9 mouse cellular contexts compared by ENCODE assay signal in the genomic region with DNA sequence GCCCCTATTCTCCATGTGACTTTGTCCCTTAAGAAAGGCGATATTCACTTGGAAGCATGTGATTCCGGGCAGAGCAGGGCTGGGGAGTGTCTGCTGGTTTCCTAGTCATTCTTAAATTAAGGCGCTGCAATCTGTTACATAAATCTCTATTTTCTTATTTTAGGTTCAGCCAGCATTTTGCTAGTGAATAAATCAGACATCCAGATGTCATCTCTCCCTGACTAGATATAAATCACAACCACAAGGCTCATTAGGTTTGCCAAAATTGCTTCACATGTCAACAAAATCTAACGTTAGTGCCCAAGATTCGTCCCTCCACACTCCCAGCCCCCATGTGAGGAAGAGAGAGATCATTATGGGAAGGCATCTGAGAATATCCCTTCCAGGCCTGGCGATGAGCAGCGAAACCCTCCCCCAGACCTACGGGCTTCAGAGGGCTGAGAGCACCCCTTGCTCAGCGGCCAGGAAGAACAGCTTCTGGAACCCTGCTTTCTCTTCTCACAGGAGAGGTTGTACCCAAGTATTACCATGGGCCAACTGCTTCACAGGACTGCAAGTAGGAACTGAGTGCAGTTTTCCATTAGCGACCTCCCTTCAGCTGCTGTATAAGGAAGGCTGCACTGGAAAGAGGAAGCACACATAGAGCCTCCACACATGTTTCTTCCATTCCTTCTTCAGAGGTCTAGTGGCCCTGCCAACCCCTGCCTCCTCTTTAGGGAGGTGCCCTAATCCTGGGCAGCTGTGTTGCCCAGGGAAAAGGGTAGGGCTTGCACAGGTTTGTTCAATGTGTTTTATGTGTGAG.
A peak's percentile ranks its signal among the peaks of the same experiment; 100 is the strongest.
DNase-seq lines count a peak whose midpoint lies in the region; ATAC-seq lines count a peak whose summit lies in the region.
"Had no signal": no experiment of that assay in that cellular context is flagged by ENCODE, and none has a peak within 500 bp of the region (broad histone marks: within the 10 kb centered on the region; RNA-seq: fewer than 3 reads in every experiment).

No protein-coding gene starts in this region.

- no peak overlapping the region for H3K27ac ChIP-seq in embryonic facial prominence, embryonic 14.5 days (replicated peaks; ENCODE audit: low read depth, low read length)
- no peak overlapping the region for H3K27ac ChIP-seq in embryonic facial prominence, embryonic 10.5 days (replicated peaks)

- no peak overlapping the region for H3K4me3 ChIP-seq in embryonic facial prominence, embryonic 14.5 days (ENCODE audit: low read depth, low read length)
- H3K4me3 ChIP-seq in embryonic facial prominence, embryonic 10.5 days = no peak overlapping the region

- H3K9me3 ChIP-seq in embryonic facial prominence, embryonic 14.5 days (ENCODE audit: control insufficient read depth, low read length) = 0 out of 2 replicates have a peak, but pooled peaks cover 3% of the 10 kb centered on the region
- H3K9me3 ChIP-seq in embryonic facial prominence, embryonic 10.5 days = peaks cover 4% of the 10 kb centered on the region; the same call in 1 of the 2 replicates

- H3K36me3 ChIP-seq in embryonic facial prominence, embryonic 14.5 days (ENCODE audit: control insufficient read depth, insufficient read depth, low read length) = no peaks in the 10 kb centered on the region
- H3K36me3 ChIP-seq in embryonic facial prominence, embryonic 10.5 days (replicated peaks) = no peaks in the 10 kb centered on the region

- peak; percentile 61 for DNase-seq in embryonic facial prominence, embryonic 14.5 days (ENCODE audit: low spot score)
- DNase-seq in embryonic facial prominence, embryonic 10.5 days (ENCODE audit: low spot score) = no peak
- peak; percentile 44 to 55 for DNase-seq in layer of hippocampus, adult 8-10 months (ENCODE audit: low spot score in 2 of 2)
- no peak for DNase-seq in layer of hippocampus, postnatal 10 days (ENCODE audit: low spot score in 2 of 2)
- DNase-seq in right cerebral cortex, adult 2 months (ENCODE audit: low spot score in 2 of 2) = peak; percentile 56 to 59
- no peak for DNase-seq in spleen, postnatal 10 days (ENCODE audit: low spot score in 2 of 2)
- DNase-seq in testis, postnatal 14 days (ENCODE audit: low spot score) = no peak
- DNase-seq: retina, postnatal 1 day had no signal

- H3K9ac ChIP-seq in embryonic facial prominence, embryonic 14.5 days (ENCODE audit: low read depth, low read length) = no peak overlapping the region

- H3K4me2 ChIP-seq in embryonic facial prominence, embryonic 14.5 days (ENCODE audit: low read depth, low read length) = no peak overlapping the region

- peaks cover 4% of the 10 kb centered on the region; the same call in 1 of the 2 replicates for H3K4me1 ChIP-seq in embryonic facial prominence, embryonic 14.5 days (ENCODE audit: control insufficient read depth, insufficient read depth, low read length)
- H3K4me1 ChIP-seq in embryonic facial prominence, embryonic 10.5 days = 0 out of 2 replicates have a peak, but pooled peaks cover 2% of the 10 kb centered on the region

- no peak; the same call in 1 of the 2 replicates for ATAC-seq in embryonic facial prominence, embryonic 14.5 days (ENCODE audit: low read depth)
- peak; percentile 32 to 40; a peak in 2 of 4 replicates for ATAC-seq in hematopoietic stem cell, adult 5-6 weeks (replicated peaks in 1 of 2; ENCODE audit: insufficient read depth in 1 of 2, low FRiP score in 2 of 2, low TSS enrichment in 1 of 2, low read depth in 1 of 2, poor library complexity in 2 of 2, severe bottlenecking in 2 of 2)

- WGBS in embryonic facial prominence, embryonic 14.5 days = 55% methylated on average over 10 of the region's 10 CpGs
- WGBS in embryonic facial prominence, embryonic 10.5 days = 92% methylated on average over 10 of the region's 10 CpGs

- H3K27me3 ChIP-seq in embryonic facial prominence, embryonic 14.5 days (replicated peaks; ENCODE audit: control insufficient read depth, insufficient read depth, low read length) = no peaks in the 10 kb centered on the region
- no peaks in the 10 kb centered on the region for H3K27me3 ChIP-seq in embryonic facial prominence, embryonic 10.5 days (replicated peaks; ENCODE audit: low read depth, poor library complexity, severe bottlenecking)

Comparison
In these comparisons a context has a peak if more than half of its experiments do, and no peak if none do; other contexts are left out.
1. DNase-seq: peak in embryonic facial prominence, embryonic 14.5 days (single experiment), layer of hippocampus, adult 8-10 months (2 of 2) and right cerebral cortex, adult 2 months (2 of 2); none in embryonic facial prominence, embryonic 10.5 days (single experiment), layer of hippocampus, postnatal 10 days (0 of 2), spleen, postnatal 10 days (0 of 2) and testis, postnatal 14 days (single experiment).